Mouse (Mus musculus): ENCODE measurements around the gene Tldc2. TPM values are rescaled to one million over a fixed set of nuclear protein-coding genes. Genes with fewer than 3 reads are reported as not detected.

Gene Tldc2
- polyA plus RNA-seq, 1 experiment from 2014 or later, result not detected

GRCm38 (mm10) chr2:157060557-157061305 is 26.1 kb upstream of the Tldc2 start:
- no peak overlapping the region for H3K9ac ChIP-seq
- peaks cover 65% of the 10 kb centered on the region for H3K4me1 ChIP-seq (replicated peaks)
- no peaks in the 10 kb centered on the region for H3K9me3 ChIP-seq (replicated peaks)
- no peak overlapping the region for H3K4me2 ChIP-seq
- no peak overlapping the region for H3K4me3 ChIP-seq
- H3K36me3 ChIP-seq, result peaks cover 15% of the 10 kb centered on the region
- ATAC-seq (replicated peaks; ENCODE audit: insufficient number of reproducible peaks, insufficient read depth, low FRiP score, low read depth), result no peak
- WGBS, result 84% methylated on average over 11 of the region's 11 CpGs
- H3K27ac ChIP-seq, result no peak overlapping the region
- no peaks in the 10 kb centered on the region for H3K27me3 ChIP-seq

GRCm38 (mm10) chr2:157063241-157063700 is 23.6 kb upstream of the Tldc2 start:
- no peak for ATAC-seq (replicated peaks; ENCODE audit: insufficient number of reproducible peaks, insufficient read depth, low FRiP score, low read depth)
- Histone ChIP-seq H3K9ac (no peak overlapping the region), H3K27ac (no peak overlapping the region), H3K4me3 (no peak overlapping the region), H3K27me3 (no peaks in the 10 kb centered on the region), H3K36me3 (peaks cover 10% of the 10 kb centered on the region), H3K4me2 (no peak overlapping the region), H3K4me1 (replicated peaks) (peaks cover 67% of the 10 kb centered on the region), H3K9me3 (replicated peaks) (no peaks in the 10 kb centered on the region)
- 60% methylated on average over 4 of the region's 4 CpGs for WGBS

DNA sequence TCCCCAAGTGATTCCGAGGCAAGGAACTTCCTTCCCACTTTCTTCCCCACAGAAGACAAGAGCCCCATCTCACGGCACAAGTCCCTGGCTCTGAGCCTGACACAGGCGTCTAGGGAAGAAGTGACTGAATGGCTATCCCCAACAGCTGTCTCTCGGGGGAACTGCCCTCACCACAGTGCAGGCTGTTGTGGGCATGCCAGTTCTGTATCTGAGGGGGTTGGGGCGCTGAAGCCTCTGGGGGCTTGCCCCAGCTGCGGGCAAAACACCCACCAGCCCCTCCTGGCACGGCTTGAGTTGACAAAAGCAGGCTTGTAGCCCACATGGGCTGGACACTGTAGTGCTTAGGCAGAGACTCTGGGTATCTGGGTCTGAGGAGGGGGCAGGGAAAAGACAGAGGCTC is 22.7 kb upstream of the Tldc2 start:
- Histone ChIP-seq H3K9ac (0 out of 2 replicates have a peak overlapping the region, but pooled peaks have one; percentile 9), H3K27ac (peak overlapping the region; percentile 87), H3K36me3 (peaks cover 10% of the 10 kb centered on the region), H3K9me3 (replicated peaks) (no peaks in the 10 kb centered on the region), H3K4me2 (no peak overlapping the region), H3K4me3 (no peak overlapping the region), H3K27me3 (no peaks in the 10 kb centered on the region), H3K4me1 (replicated peaks) (peaks cover 66% of the 10 kb centered on the region)
- no peak for ATAC-seq (replicated peaks; ENCODE audit: insufficient number of reproducible peaks, insufficient read depth, low FRiP score, low read depth)
- 54% methylated on average over 7 of the region's 7 CpGs for WGBS

- H3K9me3 ChIP-seq (replicated peaks), result no peaks in the 10 kb centered on the region
- 63% methylated on average over 14 of the region's 14 CpGs for WGBS
- peaks cover 73% of the 10 kb centered on the region for H3K4me1 ChIP-seq (replicated peaks)
- H3K27me3 ChIP-seq, result no peaks in the 10 kb centered on the region
- H3K36me3 ChIP-seq, result peaks cover under 1% of the 10 kb centered on the region; the same call in 1 of the 2 replicates
- H3K4me3 ChIP-seq, result no peak overlapping the region
- peak overlapping the region; percentile 87 for H3K27ac ChIP-seq
- H3K4me2 ChIP-seq, result peak overlapping the region; percentile 25; the same call in 1 of the 2 replicates
- H3K9ac ChIP-seq, result peak overlapping the region; percentile 19; the same call in 1 of the 2 replicates
- peak; percentile 39 for ATAC-seq (replicated peaks; ENCODE audit: insufficient number of reproducible peaks, insufficient read depth, low FRiP score, low read depth)
Observed at GRCm38 (mm10) chr2:157064978-157065878, 21.6 kb upstream of the Tldc2 start.

DNA sequence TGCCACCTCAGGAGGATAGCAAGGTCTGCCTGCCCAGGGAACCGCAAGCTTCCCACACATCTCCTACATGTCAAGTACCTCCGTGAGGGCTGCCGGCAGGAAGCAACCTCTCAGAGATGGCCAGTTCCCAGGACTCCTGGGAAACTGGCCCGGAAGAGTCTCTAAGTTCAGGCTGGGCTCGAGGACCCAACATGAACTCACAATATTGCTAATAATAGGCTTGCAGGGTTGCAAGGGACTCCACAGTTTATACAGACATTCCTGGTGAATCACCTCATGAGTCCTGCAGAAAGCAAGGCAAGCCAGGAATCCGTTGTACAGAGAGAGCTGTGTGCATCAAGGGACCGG is 21.0 kb upstream of the Tldc2 start:
- ATAC-seq (replicated peaks; ENCODE audit: insufficient number of reproducible peaks, insufficient read depth, low FRiP score, low read depth), result peak; percentile 36
- 26% methylated on average over 7 of the region's 7 CpGs for WGBS
- H3K36me3 ChIP-seq, result no peaks in the 10 kb centered on the region
- H3K27me3 ChIP-seq, result no peaks in the 10 kb centered on the region
- no peak overlapping the region for H3K4me3 ChIP-seq
- H3K4me2 ChIP-seq, result peak overlapping the region; percentile 25; the same call in 1 of the 2 replicates
- H3K9ac ChIP-seq, result peak overlapping the region; percentile 19; the same call in 1 of the 2 replicates
- H3K27ac ChIP-seq, result peak overlapping the region; percentile 87
- no peaks in the 10 kb centered on the region for H3K9me3 ChIP-seq (replicated peaks)
- peaks cover 79% of the 10 kb centered on the region for H3K4me1 ChIP-seq (replicated peaks)

DNA sequence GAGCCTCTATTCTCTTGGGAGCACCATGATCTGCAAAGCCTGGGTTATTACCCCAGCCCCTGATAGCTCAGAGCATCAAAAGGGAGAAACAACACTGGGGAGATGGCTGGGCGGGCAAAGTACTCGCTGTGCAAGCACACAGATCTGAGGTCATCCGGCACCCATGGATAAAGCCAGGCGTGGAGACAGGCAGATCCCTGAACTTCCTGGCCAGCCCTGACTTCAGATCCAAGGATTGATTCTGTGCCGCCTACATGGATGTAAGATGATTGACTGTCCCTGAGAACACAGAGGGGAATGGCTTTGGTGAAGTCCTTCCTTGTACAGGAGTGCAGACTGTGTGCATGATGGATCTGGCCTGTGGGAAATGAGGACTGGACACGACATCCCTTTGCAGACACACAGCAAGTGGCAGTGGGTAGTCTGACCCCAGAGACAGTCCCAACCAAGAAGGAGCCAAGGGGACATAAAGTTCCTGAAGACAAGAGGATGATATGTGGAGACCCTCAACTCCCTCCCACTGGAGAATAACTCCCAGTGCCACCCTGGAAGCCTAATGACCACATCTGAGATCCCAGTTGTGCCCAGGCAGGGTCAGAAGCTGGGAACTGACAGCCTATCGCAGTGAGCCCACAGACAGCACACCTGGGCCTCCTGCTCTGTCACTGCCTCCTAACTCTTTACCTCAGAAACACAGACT is 20.0 kb upstream of the Tldc2 start:
- no peak overlapping the region for H3K4me3 ChIP-seq
- H3K4me2 ChIP-seq, result no peak overlapping the region
- WGBS, result 68% methylated on average over 7 of the region's 7 CpGs
- H3K27ac ChIP-seq, result peak overlapping the region; percentile 46
- ATAC-seq (replicated peaks; ENCODE audit: insufficient number of reproducible peaks, insufficient read depth, low FRiP score, low read depth), result no peak
- H3K9ac ChIP-seq, result no peak overlapping the region
- no peaks in the 10 kb centered on the region for H3K27me3 ChIP-seq
- H3K9me3 ChIP-seq (replicated peaks), result no peaks in the 10 kb centered on the region
- no peaks in the 10 kb centered on the region for H3K36me3 ChIP-seq
- peaks cover 90% of the 10 kb centered on the region for H3K4me1 ChIP-seq (replicated peaks)

- Histone ChIP-seq H3K4me1 (replicated peaks) (peaks cover 95% of the 10 kb centered on the region), H3K4me2 (no peak overlapping the region), H3K4me3 (no peak overlapping the region), H3K9me3 (replicated peaks) (no peaks in the 10 kb centered on the region), H3K36me3 (no peaks in the 10 kb centered on the region), H3K27me3 (no peaks in the 10 kb centered on the region), H3K27ac (peak overlapping the region; percentile 85), H3K9ac (no peak overlapping the region)
- no peak for ATAC-seq (replicated peaks; ENCODE audit: insufficient number of reproducible peaks, insufficient read depth, low FRiP score, low read depth)
- WGBS, result 54% methylated on average over 14 of the region's 14 CpGs
Observed at GRCm38 (mm10) chr2:157068701-157069354, 18.0 kb upstream of the Tldc2 start.

GRCm38 (mm10) chr2:157069355-157069735 is 17.5 kb upstream of the Tldc2 start:
- 36% methylated on average over 3 of the region's 3 CpGs for WGBS
- Histone ChIP-seq H3K9me3 (replicated peaks) (no peaks in the 10 kb centered on the region), H3K4me2 (no peak overlapping the region), H3K36me3 (no peaks in the 10 kb centered on the region), H3K27ac (peak overlapping the region; percentile 85), H3K9ac (no peak overlapping the region), H3K27me3 (no peaks in the 10 kb centered on the region), H3K4me1 (replicated peaks) (peaks cover 95% of the 10 kb centered on the region), H3K4me3 (no peak overlapping the region)
- ATAC-seq (replicated peaks; ENCODE audit: insufficient number of reproducible peaks, insufficient read depth, low FRiP score, low read depth), result no peak

DNA sequence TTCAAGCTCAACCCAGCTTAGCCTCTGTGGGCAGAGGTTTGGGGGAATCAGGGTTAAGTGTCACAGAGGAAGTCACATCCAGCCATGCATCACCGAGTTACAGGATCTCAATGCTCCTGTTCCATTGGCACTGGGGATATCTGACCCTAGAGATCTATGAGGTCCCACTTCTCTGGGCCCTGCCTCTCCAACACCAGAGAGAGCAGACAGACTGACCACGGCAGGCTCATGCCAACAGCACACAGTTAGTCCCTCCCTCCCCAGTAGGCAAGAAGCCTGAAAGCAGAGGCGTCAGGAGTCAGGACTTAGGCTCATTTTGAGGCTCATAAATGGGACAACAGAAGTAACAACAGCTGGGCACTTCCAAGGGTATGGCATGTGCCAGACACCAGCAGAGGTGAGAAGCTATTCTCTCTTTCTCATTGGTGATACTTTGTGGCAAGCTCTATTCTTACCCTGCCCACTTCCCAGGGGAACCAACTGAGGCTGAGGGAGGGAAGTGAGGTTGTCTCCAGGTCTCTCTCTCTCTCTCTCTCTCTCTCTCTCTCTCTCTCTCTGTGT is 17.0 kb upstream of the Tldc2 start:
- H3K9ac ChIP-seq, result 0 out of 2 replicates have a peak overlapping the region, but pooled peaks have one; percentile 43

GRCm38 (mm10) chr2:157070365-157070764 is 16.5 kb upstream of the Tldc2 start:
- peak; percentile 25 for ATAC-seq (replicated peaks; ENCODE audit: insufficient number of reproducible peaks, insufficient read depth, low FRiP score, low read depth)
- 9% methylated on average over 9 of the region's 9 CpGs for WGBS

More for the DNA sequence above, 17.0 kb upstream of the Tldc2 start:
- no peak overlapping the region; the same call in 1 of the 2 replicates for H3K4me2 ChIP-seq
- H3K4me1 ChIP-seq (replicated peaks), result peaks cover 95% of the 10 kb centered on the region
- no peaks in the 10 kb centered on the region for H3K9me3 ChIP-seq (replicated peaks)
- WGBS, result 18% methylated on average over 3 of the region's 3 CpGs
- no peaks in the 10 kb centered on the region for H3K36me3 ChIP-seq
- no peaks in the 10 kb centered on the region for H3K27me3 ChIP-seq
- no peak overlapping the region for H3K4me3 ChIP-seq
- no peak for ATAC-seq (replicated peaks; ENCODE audit: insufficient number of reproducible peaks, insufficient read depth, low FRiP score, low read depth)
- H3K27ac ChIP-seq, result peak overlapping the region; percentile 85

More at GRCm38 (mm10) chr2:157070365-157070764, 16.5 kb upstream of the Tldc2 start:
- no peaks in the 10 kb centered on the region for H3K36me3 ChIP-seq
- peaks cover 95% of the 10 kb centered on the region for H3K4me1 ChIP-seq (replicated peaks)
- H3K4me2 ChIP-seq, result peak overlapping the region; percentile 28
- H3K27me3 ChIP-seq, result no peaks in the 10 kb centered on the region
- peak overlapping the region; percentile 43 for H3K9ac ChIP-seq
- H3K27ac ChIP-seq, result peak overlapping the region; percentile 85
- no peak overlapping the region for H3K4me3 ChIP-seq
- no peaks in the 10 kb centered on the region for H3K9me3 ChIP-seq (replicated peaks)

Measured in heart, embryonic 15.5 days (tissue).